Mouse (Mus musculus) bone marrow, adult 2 months (tissue): Measurements from ENCODE around the gene Fkbp11.

Experiments used
- CTCF ChIP-seq: fragments of 200-500 bp; IDR thresholded peaks from 2 replicates; pipeline ENCODE4 v1.5.1; 2011; ENCODE audit warnings: low read length, control low read depth; ENCODE audit not compliant: control insufficient read depth, insufficient read depth
- POLR2A ChIP-seq: fragments of 200-500 bp; IDR thresholded peaks from 2 replicates; pipeline ENCODE4 v1.6.1; 2011; ENCODE audit warnings: low read depth, mild to moderate bottlenecking, control low read depth, low read length, borderline replicate concordance; ENCODE audit not compliant: control insufficient read depth

GRCm38 (mm10) chr15:98771813-98772425 is 43.9 kb upstream of the Fkbp11 start:
- TF ChIP-seq CTCF: no peak
- no peak for TF ChIP-seq POLR2A
